Mouse (Mus musculus) CH12.LX (cell line): ENCODE measurements around the gene 1700016H13Rik.

ENCODE experiments used
- EP300 ChIP-seq: IDR thresholded peaks from 2 replicates; pipeline ENCODE4 v1.6.1; 2011; ENCODE audit warnings: low read length, improper control_type of control experiment
- POLR2A ChIP-seq: IDR thresholded peaks from 2 replicates; pipeline ENCODE4 v1.6.1; 2011; ENCODE audit warnings: low read depth, mild to moderate bottlenecking, improper control_type of control experiment, low read length
- TBP ChIP-seq: conservative IDR thresholded peaks from 2 replicates; pipeline ENCODE4 v1.6.1; 2011; ENCODE audit warnings: low read depth, low read length, improper control_type of control experiment
- ZNF384 ChIP-seq: IDR thresholded peaks from 2 replicates; pipeline ENCODE4 v1.6.1; 2012; ENCODE audit warnings: low read depth, low read length, improper control_type of control experiment, inconsistent platforms

DNA sequence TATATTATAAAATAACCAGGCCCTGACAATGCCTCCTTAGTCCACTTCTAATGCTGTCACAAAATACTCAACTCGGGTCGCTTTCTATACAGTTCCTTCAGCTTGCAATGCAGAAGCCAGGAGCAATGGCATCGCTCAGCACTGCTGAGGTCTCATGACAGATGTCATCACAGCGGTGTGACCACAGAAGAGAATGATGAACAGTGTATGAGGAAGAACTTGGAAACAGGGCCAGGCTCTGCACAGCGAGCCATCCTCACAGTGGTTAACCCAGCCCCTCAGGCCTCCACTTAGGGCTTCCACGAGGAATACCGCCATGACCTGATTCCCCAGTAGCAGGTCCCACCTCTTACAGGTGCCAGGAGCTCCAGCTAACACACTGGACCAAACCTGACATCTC lies 41.5 kb downstream of the 1700016H13Rik start:
- TF ChIP-seq TBP: no peak
- no peak for TF ChIP-seq POLR2A
- TF ChIP-seq EP300: no peak
- TF ChIP-seq ZNF384: no peak
